Mouse (Mus musculus): ENCODE results near the gene Ang2. TPM values are rescaled to one million over a fixed set of nuclear protein-coding genes. Genes with fewer than 3 reads are reported as not detected.
"Not testable (repeated sequence)": the region's sequence is repeated elsewhere in the genome, so short reads cannot be mapped to it uniquely, and the experiment has no call there.

The Ang2 gene
- not detected for total RNA-seq (2021)
- long read RNA-seq, experiment 1, result 0 reads
- long read RNA-seq, experiment 2, result 0 reads

GRCm38 (mm10) chr14:51199098-51200023 lies at the start of gene Ang2:
Ang2 (minus strand) TSS chr14:51199148.
- intact Hi-C loops (cut with DNase I), result no loop called here
- DNase-seq (ENCODE audit: low spot score in 2 of 2), result no peak

GRCm38 (mm10) chr14:51247736-51248135 lies 48.8 kb upstream of the Ang2 start:
- intact Hi-C loops (cut with DNase I), result no loop called here
- DNase-seq (ENCODE audit: low spot score in 2 of 2), result no peak

GRCm38 (mm10) chr14:51240899-51241298 lies 42.0 kb upstream of the Ang2 start:
- intact Hi-C loops (cut with DNase I), result loop anchor here (1.0 to 5.0 kb wide), 2 partner anchors 65 to 139 kb away; no protein-coding TSS in a partner anchor
- DNase-seq (ENCODE audit: low spot score in 2 of 2), result peak; percentile 52 to 63

GRCm38 (mm10) chr14:51237488-51237887 lies 38.5 kb upstream of the Ang2 start:
- intact Hi-C loops (cut with DNase I); DNase-seq (ENCODE audit: low spot score in 2 of 2): not testable (repeated sequence)

- DNase-seq (ENCODE audit: low spot score in 2 of 2); intact Hi-C loops (cut with DNase I): not testable (repeated sequence)
Observed at GRCm38 (mm10) chr14:51229657-51230056, 30.7 kb upstream of the Ang2 start.

- intact Hi-C loops (cut with DNase I); DNase-seq (ENCODE audit: low spot score in 2 of 2): not testable (repeated sequence)
Observed at GRCm38 (mm10) chr14:51220075-51220474, 21.1 kb upstream of the Ang2 start.

GRCm38 (mm10) chr14:51203115-51203514 lies 4.2 kb upstream of the Ang2 start, which contains the start of gene Ear14:
Ear14 (plus strand) TSS chr14:51203391.
- no peak for DNase-seq (ENCODE audit: low spot score in 2 of 2)
- intact Hi-C loops (cut with DNase I), result no loop called here

- intact Hi-C loops (cut with DNase I), result no loop called here
- DNase-seq (ENCODE audit: low spot score in 2 of 2), result no peak
Observed at GRCm38 (mm10) chr14:51200466-51200865, 1.5 kb upstream of the Ang2 start.

- peak; percentile 26 to 34 for DNase-seq (ENCODE audit: low spot score in 2 of 2)
- intact Hi-C loops (cut with DNase I), result no loop called here
Observed at GRCm38 (mm10) chr14:51200054-51200453, 1.1 kb upstream of the Ang2 start.

- intact Hi-C loops (cut with DNase I), result no loop called here
- DNase-seq (ENCODE audit: low spot score in 2 of 2), result no peak
Observed at GRCm38 (mm10) chr14:51195681-51196080, 3.3 kb downstream of the Ang2 start.

GRCm38 (mm10) chr14:51181051-51181450 lies 17.9 kb downstream of the Ang2 start:
- DNase-seq (ENCODE audit: low spot score in 2 of 2); intact Hi-C loops (cut with DNase I): not testable (repeated sequence)

- intact Hi-C loops (cut with DNase I), result loop anchor here (2.0 to 5.0 kb wide), 2 partner anchors 69 to 93 kb away; no protein-coding TSS in a partner anchor
- DNase-seq (ENCODE audit: low spot score in 2 of 2), result no peak
Observed at GRCm38 (mm10) chr14:51173843-51174242, 25.1 kb downstream of the Ang2 start.

- DNase-seq (ENCODE audit: low spot score in 2 of 2), result peak in 1 of 2 experiments; percentile 8
- intact Hi-C loops (cut with DNase I), result loop anchor here (5.0 kb wide), 1 partner anchor 94 kb away; no protein-coding TSS in a partner anchor
Observed at GRCm38 (mm10) chr14:51172947-51173346, 26.0 kb downstream of the Ang2 start.

GRCm38 (mm10) chr14:51172095-51172865 lies 26.7 kb downstream of the Ang2 start:
- peak; percentile 15 to 32 for DNase-seq (ENCODE audit: low spot score in 2 of 2)
- intact Hi-C loops (cut with DNase I), result loop anchor here (5.0 kb wide), 1 partner anchor 95 kb away; no protein-coding TSS in a partner anchor

GRCm38 (mm10) chr14:51166068-51166467 lies 32.9 kb downstream of the Ang2 start:
- DNase-seq (ENCODE audit: low spot score in 2 of 2), result no peak
- intact Hi-C loops (cut with DNase I), result no loop called here

GRCm38 (mm10) chr14:51165435-51165834 lies 33.5 kb downstream of the Ang2 start:
- intact Hi-C loops (cut with DNase I), result no loop called here
- no peak for DNase-seq (ENCODE audit: low spot score in 2 of 2)

- intact Hi-C loops (cut with DNase I), result not testable (repeated sequence)
Observed at GRCm38 (mm10) chr14:51163323-51163722, 35.6 kb downstream of the Ang2 start.

GRCm38 (mm10) chr14:51161976-51162375 lies 37.0 kb downstream of the Ang2 start, which contains the start of gene Rnase2b:
Rnase2b (plus strand) TSS chr14:51162260.
- intact Hi-C loops (cut with DNase I); DNase-seq (ENCODE audit: low spot score in 2 of 2): not testable (repeated sequence)

More at GRCm38 (mm10) chr14:51163323-51163722, 35.6 kb downstream of the Ang2 start:
- not testable (repeated sequence) for DNase-seq (ENCODE audit: low spot score in 2 of 2)

GRCm38 (mm10) chr14:51157072-51157471 lies 41.9 kb downstream of the Ang2 start:
- no peak for DNase-seq (ENCODE audit: low spot score in 2 of 2)
- intact Hi-C loops (cut with DNase I), result no loop called here

GRCm38 (mm10) chr14:51156736-51157068 lies 42.2 kb downstream of the Ang2 start:
- intact Hi-C loops (cut with DNase I), result no loop called here
- no peak for DNase-seq (ENCODE audit: low spot score in 2 of 2)

Data from left cerebral cortex, postnatal 14 days (tissue).